Mouse (Mus musculus) MEL (cell line): ENCODE results near the gene Trabd.

Experiments
- CHD2 ChIP-seq: IDR thresholded peaks from 2 replicates; pipeline ENCODE4 v1.6.1; 2011; ENCODE audit warnings: low read length, improper control_type of control experiment
- CTCF ChIP-seq, 3 experiments: IDR thresholded peaks in 2 of 3; conservative IDR thresholded peaks in 1 of 3; 2 replicates each; pipeline ENCODE4 v1.5.1; 2011 to 2012; ENCODE audit warnings: low read length in 3 of 3, low read depth in 2 of 3, mild to moderate bottlenecking in 2 of 3, improper control_type of control experiment in 1 of 3, inconsistent platforms in 1 of 3, mixed read lengths in 1 of 3, moderate library complexity in 1 of 3; ENCODE audit not compliant: control insufficient read depth in 1 of 3, insufficient read depth in 1 of 3, poor library complexity in 1 of 3, severe bottlenecking in 1 of 3
- EP300 ChIP-seq, 2 experiments: IDR thresholded peaks; 2 replicates each; pipeline ENCODE4 v1.6.1; 2011; ENCODE audit warnings: improper control_type of control experiment in 2 of 2, low read length in 2 of 2, low read depth in 1 of 2, mild to moderate bottlenecking in 1 of 2
- HCFC1 ChIP-seq: IDR thresholded peaks from 2 replicates; pipeline ENCODE4 v1.6.1; 2012; ENCODE audit warnings: low read depth, mild to moderate bottlenecking, inconsistent platforms, low read length, improper control_type of control experiment, moderate library complexity
- MAZ ChIP-seq: IDR thresholded peaks from 2 replicates; pipeline ENCODE4 v1.6.1; 2012; ENCODE audit warnings: low read depth, mild to moderate bottlenecking, inconsistent platforms, low read length, improper control_type of control experiment
- MYC ChIP-seq: IDR thresholded peaks from 2 replicates; pipeline ENCODE4 v1.6.1; 2011; ENCODE audit warnings: low read depth, mild to moderate bottlenecking, low read length, improper control_type of control experiment, moderate library complexity
- POLR2A ChIP-seq, 2 experiments: IDR thresholded peaks; 2 replicates each; pipeline ENCODE4 v1.6.1; 2011 to 2012; ENCODE audit warnings: low read length in 2 of 2, mild to moderate bottlenecking in 2 of 2, control low read depth in 1 of 2, improper control_type of control experiment in 1 of 2, low read depth in 1 of 2, moderate library complexity in 1 of 2; ENCODE audit not compliant: control insufficient read depth in 1 of 2, insufficient read depth in 1 of 2, poor library complexity in 1 of 2
- TCF12 ChIP-seq: IDR thresholded peaks from 2 replicates; pipeline ENCODE4 v1.6.1; 2014; ENCODE audit warnings: low read depth, mild to moderate bottlenecking, inconsistent platforms, low read length, improper control_type of control experiment, moderate library complexity

- TF ChIP-seq CHD2 = no peak
- no peak for TF ChIP-seq CTCF (IDR thresholded peaks at IDR 0.05 in 2 of 3, conservative IDR thresholded peaks at IDR 0.05 in 1 of 3; ENCODE audit: control insufficient read depth in 1 of 3, insufficient read depth in 1 of 3, low read depth in 2 of 3, low read length in 3 of 3, poor library complexity in 1 of 3, severe bottlenecking in 1 of 3)
- peak; percentile 86 to 93 for TF ChIP-seq POLR2A (IDR thresholded peaks at IDR 0.05; ENCODE audit: control insufficient read depth in 1 of 2, insufficient read depth in 1 of 2, low read depth in 1 of 2, low read length in 2 of 2, poor library complexity in 1 of 2)
- TF ChIP-seq TCF12 = peak; percentile 47
- peak; percentile 85 for TF ChIP-seq HCFC1
- peak; percentile 83; the same call in 1 of the 2 replicates for TF ChIP-seq MAZ
- TF ChIP-seq MYC = no peak; the same call in 1 of the 2 replicates
- no peak for TF ChIP-seq EP300 (IDR thresholded peaks at IDR 0.05; ENCODE audit: low read depth in 1 of 2, low read length in 2 of 2)
Observed at GRCm38 (mm10) chr15:89088607-89089247, 13.8 kb downstream of the Trabd start, which contains the start of gene Selenoo.
